Mouse (Mus musculus) hindbrain, embryonic 11.5 days (tissue): ENCODE measurements around the gene Med14. TPM values are rescaled to one million over a fixed set of nuclear protein-coding genes. Genes with fewer than 3 reads are reported as not detected.

Experiments
- ATAC-seq: fragments of 200-750 bp; cut with Nextera tagmentation; 2 replicates; pipeline ENCODE4 v1.8.0; 2017; ENCODE audit warnings: mild to moderate bottlenecking, moderate TSS enrichment, moderate library complexity; ENCODE audit not compliant: low FRiP score
- DNase-seq: peaks from one replicate; pipeline ENCODE4 v3.0.0-alpha.2; 2015; ENCODE audit warnings: low spot score
- H3K27ac ChIP-seq: fragments of 300-500 bp; sonication (generic); 2 replicates; pipeline ENCODE4 v1.5.1; 2014; ENCODE audit warnings: mild to moderate bottlenecking, low read depth, low read length
- H3K27me3 ChIP-seq: fragments of 300-500 bp; sonication (generic); 2 replicates; pipeline ENCODE4 v1.6.1; 2014; ENCODE audit warnings: mild to moderate bottlenecking, low read length, moderate library complexity, mixed read lengths; ENCODE audit not compliant: control insufficient read depth, insufficient read depth
- H3K36me3 ChIP-seq: fragments of 300-500 bp; sonication (generic); 2 replicates; pipeline ENCODE4 v1.6.1; 2014; ENCODE audit warnings: mild to moderate bottlenecking, low read length, moderate library complexity, mixed read lengths; ENCODE audit not compliant: control insufficient read depth, insufficient read depth
- H3K4me1 ChIP-seq: fragments of 300-500 bp; sonication (generic); replicated peaks from 2 replicates; pipeline ENCODE4 v1.6.1; 2014; ENCODE audit warnings: low read length, mixed read lengths; ENCODE audit not compliant: control insufficient read depth, insufficient read depth
- H3K4me2 ChIP-seq: fragments of 300-500 bp; sonication (generic); replicated peaks from 2 replicates; pipeline ENCODE4 v1.6.1; 2014; ENCODE audit warnings: mild to moderate bottlenecking, low read depth, low read length
- H3K4me3 ChIP-seq: fragments of 300-500 bp; sonication (generic); 2 replicates; pipeline ENCODE4 v1.5.1; 2014; ENCODE audit warnings: low read depth, low read length
- H3K9ac ChIP-seq: fragments of 300-500 bp; sonication (generic); 2 replicates; pipeline ENCODE4 v1.6.1; 2014; ENCODE audit warnings: low read depth, low read length
- H3K9me3 ChIP-seq: fragments of 300-500 bp; sonication (generic); 2 replicates; pipeline ENCODE4 v1.6.1; 2016; ENCODE audit warnings: low read length; ENCODE audit not compliant: control insufficient read depth
- WGBS: fragments of 180-500 bp; shearing (Covaris S2); extraction: QIAGEN DNeasy Blood & Tissue Kit; methylation state at CpG from one replicate; pipeline ENCODE4 v1.1.7; 2014; 5-methylcytosine and 5-hydroxymethylcytosine counted together
- polyA plus RNA-seq: library from polyadenylated mRNA; unstranded; fragments of >200 nt; fragmentation: Nextera tagmentation; extraction: Ambion mirVana; gene quantifications from 2 replicates; pipeline ENCODE4 v1.2.1, GENCODE M21; 2014

Med14 gene
- polyA plus RNA-seq, 1 experiment from 2014 or later: 23.0 TPM

GRCm38 (mm10) chrX:12645531-12646304, 116.2 kb downstream of the Med14 start:
- WGBS: 74% methylated on average over 12 of the region's 12 CpGs
- H3K9ac ChIP-seq: no peak overlapping the region

DNA sequence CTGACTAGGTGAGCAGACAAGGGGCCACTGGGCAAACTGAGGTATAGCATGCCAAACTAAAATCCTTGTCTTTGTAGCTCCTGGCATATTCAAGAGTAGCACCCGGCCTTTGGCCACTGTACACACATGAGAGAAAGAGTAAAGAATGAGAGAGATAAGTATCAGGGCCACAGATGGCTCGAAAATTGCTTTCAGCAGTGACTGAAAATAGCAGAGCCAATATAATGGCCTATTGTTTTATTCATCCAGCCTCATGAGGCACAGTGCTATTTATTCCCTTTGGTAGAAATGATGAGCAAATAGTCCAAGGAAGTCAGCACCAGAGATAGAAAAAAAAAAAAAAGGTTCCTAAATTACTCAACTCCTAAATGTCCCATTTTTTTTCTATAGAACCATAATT, 116.9 kb downstream of the Med14 start:
- Histone ChIP-seq H3K4me1 (no peaks in the 10 kb centered on the region), H3K4me3 (no peak overlapping the region), H3K4me2 (no peak overlapping the region), H3K36me3 (no peaks in the 10 kb centered on the region), H3K27me3 (no peaks in the 10 kb centered on the region), H3K9ac (no peak overlapping the region), H3K27ac (no peak overlapping the region), H3K9me3 (no peaks in the 10 kb centered on the region)
- WGBS: 63% methylated on average over 2 of the region's 2 CpGs
- DNase-seq (no peak), ATAC-seq (no peak)

More at GRCm38 (mm10) chrX:12645531-12646304, 116.2 kb downstream of the Med14 start:
- Histone ChIP-seq H3K36me3 (no peaks in the 10 kb centered on the region), H3K4me3 (no peak overlapping the region), H3K4me1 (no peaks in the 10 kb centered on the region), H3K4me2 (no peak overlapping the region), H3K9me3 (no peaks in the 10 kb centered on the region), H3K27ac (no peak overlapping the region), H3K27me3 (no peaks in the 10 kb centered on the region)
- no peak for ATAC-seq
- DNase-seq: no peak

Other genes with a start within 250 kb of the Med14 start
- 100 and 109 TPM in 2 replicates for gene Atp6ap2, start 174.3 kb downstream of the Med14 start, polyA plus RNA-seq
- 36.5 and 41.0 TPM in 2 replicates for gene 1810030O07Rik, start 88.4 kb downstream of the Med14 start, polyA plus RNA-seq